Mouse (Mus musculus) adrenal gland, adult 10 weeks (tissue): ENCODE data around the gene Clec2h. TPM values are rescaled to one million over a fixed set of nuclear protein-coding genes. Genes with fewer than 3 reads are reported as not detected.

Experiments
- polyA plus RNA-seq: library from polyadenylated mRNA; stranded (reverse); fragments of 350-450 nt; fragmentation: Illumina TruSeq; extraction: RNeasy Lipid Tissue Mini Kit (QIAGEN cat#74804); gene quantifications from one replicate; pipeline ENCODE4 v1.2.3, GENCODE M21; 2014; ENCODE audit warnings: low read depth, low replicate concordance

The Clec2h gene
- not detected for polyA plus RNA-seq

GRCm38 (mm10) chr6:128662206-128662605 is at the start of gene Clec2h:
TSS of gene Clec2h (plus strand) at chr6:128662385.

GRCm38 (mm10) chr6:128623433-128623832 is 38.8 kb upstream of the Clec2h start, which contains the start of gene Klrb1a:
TSS of gene Klrb1a (minus strand) at chr6:128623533.

GRCm38 (mm10) chr6:128722959-128723358 is 60.8 kb downstream of the Clec2h start, which contains the start of gene Klrb1:
TSS of gene Klrb1 (minus strand) at chr6:128723059.

Other genes with a start within 250 kb of the Clec2h start
- 4.5 TPM for gene Itfg2, start 237.5 kb upstream of the Clec2h start, polyA plus RNA-seq
- gene Fkbp4, start 223.7 kb upstream of the Clec2h start, polyA plus RNA-seq, result 48.2 TPM
- not detected for gene Pzp, start 135.7 kb upstream of the Clec2h start, polyA plus RNA-seq
- not detected for gene A2ml1, start 80.8 kb upstream of the Clec2h start, polyA plus RNA-seq
- not detected for gene Klrb1a, start 38.9 kb upstream of the Clec2h start, polyA plus RNA-seq
- not detected for gene Klrb1, start 60.7 kb downstream of the Clec2h start, polyA plus RNA-seq
- gene Klrb1c, start 126.8 kb downstream of the Clec2h start, polyA plus RNA-seq, result 2.2 TPM
- gene Gm44511, start 163.9 kb downstream of the Clec2h start, polyA plus RNA-seq, result not detected
- 0.64 TPM for gene Klrb1b, start 163.9 kb downstream of the Clec2h start, polyA plus RNA-seq
- 0.47 TPM for gene Clec2i, start 225.2 kb downstream of the Clec2h start, polyA plus RNA-seq
- 0.64 TPM for gene BC035044, start 228.7 kb downstream of the Clec2h start, polyA plus RNA-seq